Mouse (Mus musculus) naive thymus-derived CD4-positive, alpha-beta T cell, adult 2 months (primary cell): Measurements from ENCODE around the gene Opn4.

Experiments used
- DNase-seq: peaks from one replicate; pipeline ENCODE4 v3.0.0-alpha.2; 2011; ENCODE audit warnings: low read depth

The Opn4 gene

DNA sequence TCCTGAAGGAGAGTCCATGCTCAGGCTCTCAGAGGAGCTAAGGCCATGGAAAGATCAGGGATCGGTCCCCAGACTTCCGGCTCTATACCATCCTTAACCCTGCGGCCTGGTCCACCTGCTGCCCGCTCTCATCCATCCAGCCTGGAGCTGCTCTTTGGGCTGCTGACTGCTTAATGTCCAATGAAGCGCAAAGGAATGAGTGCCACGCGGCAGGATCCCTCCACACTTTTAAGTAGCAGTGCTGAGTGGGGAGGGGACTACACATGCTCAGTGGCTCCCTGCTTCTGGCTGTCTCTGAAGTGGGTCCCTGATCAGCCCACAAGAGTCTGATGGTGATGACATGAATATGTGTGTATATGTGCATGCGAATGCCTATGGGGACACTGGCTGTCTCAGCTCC, at the start of gene Opn4:
Gene Opn4 (minus strand): TSS at position 202 of the 400 bp plus-strand sequence.
- DNase-seq: no peak

DNA sequence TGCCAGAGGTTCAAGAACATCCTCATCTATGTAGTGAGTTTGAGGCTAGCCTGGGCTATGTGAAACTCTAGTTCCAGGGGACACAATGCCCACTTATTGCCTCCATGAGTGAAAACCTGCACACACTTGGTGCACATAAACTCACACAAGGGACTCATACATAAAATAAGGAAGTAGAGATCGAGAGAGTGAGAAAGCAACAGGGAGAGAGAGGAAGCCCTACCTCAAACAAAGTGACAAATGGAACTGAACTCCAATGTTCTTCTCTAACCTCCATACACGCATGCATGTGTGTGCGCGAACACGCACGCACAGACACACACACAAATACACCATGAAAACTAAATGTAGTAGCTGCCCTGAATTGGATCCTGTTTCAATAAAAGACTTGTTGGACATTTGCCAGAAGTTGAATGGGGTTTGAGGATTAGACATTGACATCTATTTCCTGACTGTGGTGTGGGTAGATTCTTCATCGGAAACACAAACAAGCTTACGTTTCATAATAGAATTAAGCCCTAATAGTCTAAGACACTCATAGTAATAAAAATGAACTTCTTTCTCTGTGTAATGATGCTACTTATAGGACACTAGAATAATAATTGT, 48.0 kb upstream of the Opn4 start:
- DNase-seq: no peak

DNA sequence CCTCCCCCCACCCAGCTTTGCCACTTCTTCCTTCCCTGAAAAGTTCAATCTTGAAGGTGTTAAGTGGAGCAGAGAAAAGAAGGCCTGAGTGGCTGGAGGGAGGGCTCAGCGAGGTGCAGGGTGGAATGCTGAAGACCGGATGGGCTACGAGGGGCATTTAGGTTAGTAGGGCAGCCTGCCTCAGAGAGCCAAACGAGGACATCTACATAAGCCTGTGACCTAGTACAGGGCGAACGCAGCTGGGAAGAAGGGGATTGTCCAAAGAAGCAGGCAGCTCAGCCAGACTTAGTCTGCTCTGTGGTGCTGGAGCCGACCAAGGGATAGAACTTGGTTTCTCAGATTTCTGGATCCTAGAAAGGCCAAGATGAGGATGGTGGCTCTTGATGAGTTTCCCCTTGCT, 44.2 kb upstream of the Opn4 start:
- DNase-seq: no peak

DNA sequence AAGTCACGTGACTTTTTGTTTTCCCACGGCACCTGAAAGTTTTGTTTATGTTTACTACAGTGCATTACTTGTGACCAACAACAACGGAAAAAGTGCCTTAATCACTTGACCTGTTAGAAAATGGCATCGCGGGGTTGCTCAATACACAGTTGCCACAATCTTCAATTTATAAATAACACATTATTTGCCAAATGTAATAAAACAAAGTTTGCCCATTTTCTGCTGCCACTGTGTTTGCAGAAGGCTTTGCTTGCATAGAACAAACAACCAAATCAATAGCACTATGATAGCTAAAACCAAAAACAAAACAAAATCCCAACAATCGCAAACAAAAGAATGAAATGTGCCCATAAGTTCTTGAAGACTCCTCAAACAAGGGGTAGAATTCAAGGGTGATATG, 35.8 kb upstream of the Opn4 start:
- DNase-seq: no peak

- no peak for DNase-seq
These were observed 35.2 kb upstream of the Opn4 start for GRCm38 (mm10) chr14:34635192-34635591.

- peak; percentile 15 for DNase-seq
These were observed 32.9 kb upstream of the Opn4 start for GRCm38 (mm10) chr14:34632722-34633448.

- DNase-seq: no peak
These were observed 26.9 kb upstream of the Opn4 start for GRCm38 (mm10) chr14:34626824-34627223.

DNA sequence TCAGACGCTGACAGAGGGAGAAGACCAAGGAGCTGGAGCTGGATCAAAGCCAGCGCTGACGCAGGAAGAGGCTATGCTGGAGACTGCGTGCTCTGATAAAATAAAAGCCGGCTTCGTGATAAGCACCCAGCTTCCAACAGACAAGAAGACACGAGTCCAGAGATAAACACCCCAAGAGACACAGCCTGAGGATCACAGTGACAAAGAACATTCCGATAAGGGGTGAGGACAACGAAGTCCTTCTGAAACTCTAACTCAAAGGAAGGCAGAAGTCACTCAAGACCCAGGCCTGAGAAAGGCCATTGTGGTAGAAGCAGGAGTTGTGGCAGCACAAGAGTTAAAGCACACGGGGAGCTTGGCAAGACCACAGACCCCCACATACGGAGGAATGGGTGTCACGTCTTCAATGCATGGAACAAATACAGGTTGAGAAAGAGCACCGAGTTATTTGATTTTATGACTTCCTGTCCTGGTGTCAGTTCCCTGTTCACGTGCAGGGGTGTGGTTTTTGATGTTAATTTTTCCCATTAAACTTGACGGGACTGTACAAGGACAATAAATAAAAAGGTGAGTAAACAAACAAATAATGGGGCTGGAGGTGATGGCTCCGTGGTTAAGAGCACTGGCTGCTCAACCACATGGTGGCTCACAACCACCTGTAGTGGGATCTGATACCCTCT, 23.7 kb upstream of the Opn4 start:
- no peak for DNase-seq

GRCm38 (mm10) chr14:34623074-34623473, 23.1 kb upstream of the Opn4 start:
- DNase-seq: no peak

- DNase-seq: peak; percentile 68
These were observed 20.9 kb upstream of the Opn4 start for GRCm38 (mm10) chr14:34620611-34621376.

DNA sequence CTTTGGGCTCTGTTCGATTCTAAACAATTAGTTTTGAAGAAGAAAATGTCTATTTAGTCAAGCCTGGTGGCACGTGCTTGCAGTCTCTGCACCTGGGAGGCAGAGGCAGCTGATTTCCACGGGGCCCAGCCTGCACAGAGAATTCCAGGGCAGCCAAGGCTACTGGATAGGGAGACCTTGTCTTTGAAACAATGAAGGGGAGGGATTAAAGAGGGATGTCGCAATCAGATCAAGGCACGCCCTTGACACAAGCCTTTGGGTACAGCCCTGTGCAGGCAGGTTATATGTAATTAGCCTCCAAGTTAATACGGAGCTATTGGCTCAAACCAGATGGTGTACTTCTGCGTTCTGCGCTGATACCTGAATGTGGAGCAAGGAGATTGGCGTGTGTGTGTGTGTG, 18.9 kb upstream of the Opn4 start:
- DNase-seq: no peak

GRCm38 (mm10) chr14:34616821-34617220, 16.9 kb upstream of the Opn4 start:
- peak; percentile 93 for DNase-seq

- no peak for DNase-seq
These were observed 15.7 kb upstream of the Opn4 start for GRCm38 (mm10) chr14:34615625-34616024.

GRCm38 (mm10) chr14:34615082-34615481, 15.1 kb upstream of the Opn4 start:
- DNase-seq: peak; percentile 37

- no peak for DNase-seq
These were observed 14.6 kb upstream of the Opn4 start for GRCm38 (mm10) chr14:34614551-34614950.

DNA sequence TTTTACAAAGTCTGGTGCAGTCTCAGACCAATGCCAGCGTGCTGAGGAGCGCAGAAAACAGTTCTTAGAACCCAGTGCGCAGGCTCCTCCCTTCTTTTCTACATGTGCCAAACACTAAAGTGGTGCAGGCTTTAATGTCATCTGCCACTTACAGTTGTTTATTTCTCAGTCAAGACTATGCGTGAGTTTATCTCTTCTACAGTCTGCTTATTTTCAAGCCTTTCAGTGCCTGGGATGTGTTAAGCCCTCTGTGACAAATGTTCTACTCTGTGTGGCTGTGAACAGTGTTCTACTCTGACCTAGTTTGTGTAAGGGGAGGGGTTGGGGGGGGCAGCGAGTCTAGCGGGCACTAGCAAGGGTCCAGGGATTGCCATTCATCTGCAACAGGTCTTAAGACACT, 13.6 kb upstream of the Opn4 start:
- DNase-seq: no peak

GRCm38 (mm10) chr14:34612222-34612621, 12.3 kb upstream of the Opn4 start:
- peak; percentile 46 for DNase-seq

DNA sequence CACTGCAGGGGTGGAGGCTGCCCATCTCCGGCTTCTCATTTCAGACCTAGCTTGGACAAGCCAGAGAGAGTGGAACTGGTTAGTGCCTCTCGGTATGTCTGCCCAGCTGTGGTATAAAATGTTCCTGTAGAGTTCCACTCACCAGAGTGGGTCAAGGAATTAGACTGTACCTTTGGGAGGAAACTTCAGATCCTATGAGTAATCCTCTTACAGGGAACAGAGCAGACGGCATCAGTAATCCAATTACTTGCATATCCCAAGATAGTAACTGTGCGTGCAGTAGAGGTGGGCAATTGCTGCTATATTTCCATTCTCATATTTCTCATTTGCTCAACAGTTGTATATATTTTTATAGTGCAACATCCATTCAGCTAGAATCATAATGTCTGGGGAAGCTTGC, 11.6 kb upstream of the Opn4 start:
- DNase-seq: no peak

DNA sequence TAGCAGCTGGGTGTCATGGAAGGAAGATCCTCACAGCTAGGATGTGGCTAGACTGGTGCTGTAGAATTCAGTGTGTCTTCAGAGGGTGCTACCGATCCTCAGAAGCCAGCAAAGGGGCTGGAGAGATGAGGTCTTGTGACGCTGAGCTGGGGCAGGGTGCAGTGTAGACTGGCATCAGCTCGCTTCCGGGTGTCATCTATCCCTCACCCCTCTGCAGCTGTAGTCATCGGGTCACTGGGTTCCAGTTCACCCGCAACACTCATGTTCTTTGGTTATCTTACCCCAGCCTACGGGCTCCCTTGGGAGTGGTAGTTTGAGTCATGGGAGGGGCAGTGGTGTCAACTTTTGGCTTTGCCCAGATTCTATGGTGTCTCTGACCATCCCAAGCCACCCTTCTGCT, 2.0 kb upstream of the Opn4 start:
- no peak for DNase-seq

DNA sequence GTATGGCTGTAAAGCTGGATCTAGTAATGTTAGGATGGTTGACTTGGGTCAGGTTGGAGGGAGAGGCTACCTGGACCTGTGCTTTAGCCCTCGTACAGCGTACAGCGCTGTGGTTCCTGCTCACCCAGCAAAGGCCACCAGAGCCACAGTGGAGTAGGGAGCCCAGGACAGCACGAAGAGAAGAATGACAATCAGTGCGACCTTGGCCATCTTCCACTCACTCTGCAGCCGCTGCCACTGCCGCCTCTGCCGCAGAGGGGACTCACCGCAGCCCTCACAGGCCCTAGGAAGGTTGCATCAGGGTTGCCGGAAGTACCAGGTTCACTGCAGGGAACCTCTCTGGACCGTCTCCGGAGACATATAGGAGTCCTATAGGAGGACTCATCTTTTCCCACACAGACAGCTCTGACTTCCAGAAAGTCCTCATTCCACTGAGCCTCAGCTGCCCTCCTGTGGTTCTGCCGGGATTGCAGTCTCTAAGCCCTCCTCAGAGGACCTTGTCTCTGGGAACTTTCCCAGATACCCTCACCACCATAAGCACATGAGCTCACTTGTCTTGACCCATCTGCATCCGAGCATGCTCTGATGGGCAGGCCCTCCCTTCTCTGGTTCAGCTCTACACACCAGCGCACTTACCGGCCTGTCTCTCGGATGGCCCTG, 4.2 kb downstream of the Opn4 start:
- DNase-seq: no peak

- no peak for DNase-seq
These were observed 8.0 kb downstream of the Opn4 start for GRCm38 (mm10) chr14:34591741-34592535.
